Mouse (Mus musculus) intestine, postnatal 0 days (tissue): ENCODE measurements around the gene Osbp2. TPM values are rescaled to one million over a fixed set of nuclear protein-coding genes. Genes with fewer than 3 reads are reported as not detected.

Experiments used
- ATAC-seq: fragments of 200-750 bp; cut with Nextera tagmentation; 2 replicates; pipeline ENCODE4 v1.8.0; 2017; ENCODE audit warnings: mild to moderate bottlenecking, moderate TSS enrichment, moderate library complexity
- H3K27ac ChIP-seq: fragments of 300-500 bp; sonication (generic); 2 replicates; pipeline ENCODE4 v1.5.1; 2014; ENCODE audit warnings: mild to moderate bottlenecking, low read depth, low read length, moderate library complexity
- H3K27me3 ChIP-seq: fragments of 300-500 bp; sonication (generic); replicated peaks from 2 replicates; pipeline ENCODE4 v1.6.1; 2014; ENCODE audit warnings: low read length, mixed read lengths; ENCODE audit not compliant: control insufficient read depth, insufficient read depth
- H3K36me3 ChIP-seq: fragments of 300-500 bp; sonication (generic); 2 replicates; pipeline ENCODE4 v1.6.1; 2014; ENCODE audit warnings: mild to moderate bottlenecking, moderate library complexity; ENCODE audit not compliant: control insufficient read depth, insufficient read depth
- H3K4me1 ChIP-seq: fragments of 300-500 bp; sonication (generic); replicated peaks from 2 replicates; pipeline ENCODE4 v1.6.1; 2014; ENCODE audit warnings: antibody characterized with exemption, low read length, mixed read lengths; ENCODE audit not compliant: control insufficient read depth, insufficient read depth
- H3K4me2 ChIP-seq: fragments of 300-500 bp; sonication (generic); replicated peaks from 2 replicates; pipeline ENCODE4 v1.6.1; 2014; ENCODE audit warnings: low read depth, mild to moderate bottlenecking, moderate library complexity
- H3K4me3 ChIP-seq: fragments of 300-500 bp; sonication (generic); 2 replicates; pipeline ENCODE4 v1.5.1; 2014; ENCODE audit warnings: low read depth, low read length
- H3K9ac ChIP-seq: fragments of 300-500 bp; sonication (generic); 2 replicates; pipeline ENCODE4 v1.6.1; 2014; ENCODE audit warnings: mild to moderate bottlenecking, low read depth, low read length
- H3K9me3 ChIP-seq: fragments of 300-500 bp; sonication (generic); 2 replicates; pipeline ENCODE4 v1.6.1; 2016; ENCODE audit warnings: mixed run types; ENCODE audit not compliant: control insufficient read depth
- CTCF ChIP-seq: sonication (generic); IDR thresholded peaks from 2 replicates; pipeline ENCODE4 v1.5.1; 2016; ENCODE audit warnings: low read depth, mild to moderate bottlenecking, control low read depth, antibody characterized with exemption, moderate library complexity
- WGBS: fragments of 180-500 bp; shearing (Covaris S2); extraction: QIAGEN DNeasy Blood & Tissue Kit; methylation state at CpG from one replicate; pipeline ENCODE4 v1.1.7; 2014; 5-methylcytosine and 5-hydroxymethylcytosine counted together
- polyA plus RNA-seq: library from polyadenylated mRNA; unstranded; fragments of >200 nt; fragmentation: Nextera tagmentation; extraction: Ambion mirVana; gene quantifications from 2 replicates; pipeline ENCODE4 v1.2.1, GENCODE M21; 2015

Osbp2 gene
- polyA plus RNA-seq, 1 experiment from 2014 or later = 1.9 TPM

- TF ChIP-seq CTCF = no peak
- ATAC-seq = no peak
- Histone ChIP-seq H3K9ac (no peak overlapping the region), H3K27me3 (no peaks in the 10 kb centered on the region), H3K4me1 (no peaks in the 10 kb centered on the region), H3K4me2 (no peak overlapping the region), H3K4me3 (no peak overlapping the region), H3K9me3 (no peaks in the 10 kb centered on the region), H3K27ac (no peak overlapping the region), H3K36me3 (no peaks in the 10 kb centered on the region)
- 72% methylated on average over 9 of the region's 9 CpGs for WGBS
These were observed 136.1 kb downstream of the Osbp2 start for GRCm38 (mm10) chr11:3727438-3728105.

GRCm38 (mm10) chr11:3725331-3726054, 138.2 kb downstream of the Osbp2 start:
- H3K9ac ChIP-seq = no peak overlapping the region
- no peak overlapping the region for H3K4me3 ChIP-seq
- ATAC-seq = no peak
- H3K4me2 ChIP-seq = no peak overlapping the region
- no peaks in the 10 kb centered on the region for H3K36me3 ChIP-seq
- H3K9me3 ChIP-seq = no peaks in the 10 kb centered on the region
- TF ChIP-seq CTCF = no peak
- H3K27ac ChIP-seq = no peak overlapping the region
- no peaks in the 10 kb centered on the region for H3K4me1 ChIP-seq
- 58% methylated on average over 10 of the region's 10 CpGs for WGBS
- H3K27me3 ChIP-seq = no peaks in the 10 kb centered on the region

- Histone ChIP-seq H3K9ac (no peak overlapping the region), H3K4me1 (no peaks in the 10 kb centered on the region), H3K36me3 (no peaks in the 10 kb centered on the region), H3K27me3 (no peaks in the 10 kb centered on the region), H3K27ac (no peak overlapping the region), H3K4me3 (no peak overlapping the region), H3K4me2 (no peak overlapping the region), H3K9me3 (no peaks in the 10 kb centered on the region)
- no peak for ATAC-seq
- 60% methylated on average over 5 of the region's 5 CpGs for WGBS
- TF ChIP-seq CTCF = no peak
These were observed 139.0 kb downstream of the Osbp2 start for GRCm38 (mm10) chr11:3724726-3725125.

- Histone ChIP-seq H3K4me2 (no peak overlapping the region), H3K4me3 (no peak overlapping the region), H3K36me3 (no peaks in the 10 kb centered on the region), H3K27ac (no peak overlapping the region), H3K9me3 (no peaks in the 10 kb centered on the region), H3K27me3 (no peaks in the 10 kb centered on the region), H3K4me1 (no peaks in the 10 kb centered on the region), H3K9ac (no peak overlapping the region; the same call in 1 of the 2 replicates)
- ATAC-seq = no peak
- TF ChIP-seq CTCF = no peak
- 79% methylated on average over 4 of the region's 4 CpGs for WGBS
These were observed 139.8 kb downstream of the Osbp2 start for GRCm38 (mm10) chr11:3723910-3724309.

- H3K4me2 ChIP-seq = no peak overlapping the region
- no peak overlapping the region for H3K9ac ChIP-seq
- no peak overlapping the region for H3K27ac ChIP-seq
- no peaks in the 10 kb centered on the region for H3K36me3 ChIP-seq
- H3K4me3 ChIP-seq = no peak overlapping the region
- WGBS = 48% methylated on average over 3 of the region's 3 CpGs
- ATAC-seq = no peak
- no peaks in the 10 kb centered on the region for H3K9me3 ChIP-seq
- no peaks in the 10 kb centered on the region for H3K4me1 ChIP-seq
- no peak for TF ChIP-seq CTCF
- H3K27me3 ChIP-seq = no peaks in the 10 kb centered on the region
These were observed 140.8 kb downstream of the Osbp2 start for GRCm38 (mm10) chr11:3722861-3723260.

GRCm38 (mm10) chr11:3722036-3722435, 141.7 kb downstream of the Osbp2 start:
- 30% methylated on average over 3 of the region's 3 CpGs for WGBS
- Histone ChIP-seq H3K27me3 (no peaks in the 10 kb centered on the region), H3K4me3 (no peak overlapping the region), H3K36me3 (no peaks in the 10 kb centered on the region), H3K27ac (no peak overlapping the region), H3K9me3 (no peaks in the 10 kb centered on the region), H3K4me1 (no peaks in the 10 kb centered on the region), H3K4me2 (no peak overlapping the region), H3K9ac (no peak overlapping the region)
- no peak for TF ChIP-seq CTCF
- no peak for ATAC-seq
